Mouse (Mus musculus) left cerebral cortex, adult 8-10 months (tissue): ENCODE data around the gene Smad3. TPM values are rescaled to one million over a fixed set of nuclear protein-coding genes. Genes with fewer than 3 reads are reported as not detected.

Source experiments
- DNase-seq, 2 experiments: peaks; one replicate each; pipeline ENCODE4 v3.0.0; 2022; ENCODE audit warnings: low spot score in 2 of 2
- total RNA-seq, 4 experiments: library from RNA; stranded (reverse); gene quantifications; 2 replicates each; pipeline ENCODE4 v1.2.4; 2022

Smad3 gene
- total RNA-seq, 4 experiments from 2014 or later = 52.3 to 57.3 (median 56.8) TPM

GRCm38 (mm10) chr9:63602043-63602939 is 155.5 kb downstream of the Smad3 start, which contains the start of the genes Iqch and Aagab:
Iqch (minus strand) TSS chr9:63602493.
Aagab (plus strand) TSS chr9:63602660.
- DNase-seq = peak; percentile 89 to 96

Other genes starting within 250 kb of the Smad3 start
- under 1 TPM in 2 of 4 experiments, not detected in 2; 0.11 to 0.19 TPM for gene Iqch, start 155.5 kb downstream of the Smad3 start, total RNA-seq
- 10 to 100 TPM; 41.2 to 50.7 (median 46.4) TPM for gene Aagab, start 155.3 kb downstream of the Smad3 start, total RNA-seq